Mouse (Mus musculus) liver, embryonic 14 days (tissue): Measurements from ENCODE around the gene Capn8. TPM values are rescaled to one million over a fixed set of nuclear protein-coding genes. Genes with fewer than 3 reads are reported as not detected.

Experiments used
- polyA plus RNA-seq: library from polyadenylated mRNA; depleted of rRNA; stranded (reverse); fragments of >200 nt; gene quantifications from 2 replicates; pipeline ENCODE4 v1.2.3, GENCODE M21; 2012; rRNA removed

Capn8 gene
- 0.01 and 0.02 TPM in 2 replicates for polyA plus RNA-seq

DNA sequence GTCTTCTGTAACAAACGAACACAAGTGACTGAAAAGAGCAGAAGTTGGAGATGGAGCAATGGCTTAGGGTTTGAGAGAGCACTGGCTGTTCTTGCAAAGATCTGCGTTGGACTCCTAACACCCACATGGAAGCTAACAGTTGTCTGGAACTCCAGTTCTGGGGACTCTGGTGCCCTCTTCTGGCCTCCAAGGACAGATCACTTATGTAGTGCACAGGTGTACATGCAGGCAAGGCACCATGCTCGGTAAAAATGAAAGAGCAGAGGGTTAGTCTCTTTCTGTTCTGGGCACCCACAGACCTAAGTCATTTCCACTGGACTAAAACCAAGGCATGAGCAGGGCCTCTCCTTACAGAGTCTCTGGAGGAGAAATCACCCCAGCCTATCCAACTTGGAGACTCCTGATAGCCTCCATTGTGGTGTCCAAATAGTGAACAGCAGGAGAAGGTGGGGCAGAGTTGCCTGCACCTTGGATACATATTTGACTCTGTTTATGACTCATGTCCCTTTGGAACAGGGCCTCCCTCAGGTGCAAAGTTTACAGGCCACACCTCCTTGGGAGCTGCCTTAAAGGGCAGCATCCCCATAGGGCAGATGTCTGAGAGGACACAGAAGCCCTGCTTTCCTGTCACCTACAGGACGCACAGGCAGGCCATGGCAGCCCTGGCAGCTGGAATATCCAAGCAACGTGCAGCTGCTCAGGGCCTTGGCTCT is at the start of gene Capn8:
Capn8 (plus strand) TSS at position 600 of the 713 bp plus-strand sequence.

GRCm38 (mm10) chr1:182516758-182517676 is 47.8 kb upstream of the Capn8 start, which contains the start of gene Capn2:
Gene Capn2 (minus strand): TSS chr1:182517608.

Other genes with a start within 250 kb of the Capn8 start
- 3.1 and 4.0 TPM in 2 replicates for gene Fbxo28, start 223.4 kb upstream of the Capn8 start, polyA plus RNA-seq
- gene Trp53bp2, start 155.8 kb upstream of the Capn8 start, polyA plus RNA-seq = 2.3 and 3.0 TPM in 2 replicates
- gene Capn2, start 47.4 kb upstream of the Capn8 start, polyA plus RNA-seq = 10.5 and 10.6 TPM in 2 replicates
- gene Ccdc185, start 184.2 kb downstream of the Capn8 start, polyA plus RNA-seq = not detected in 2 replicates
- gene Susd4, start 198.9 kb downstream of the Capn8 start, polyA plus RNA-seq = 0.59 and 0.69 TPM in 2 replicates